Mouse (Mus musculus) T-cell, adult 66 days (primary cell): Measurements from ENCODE around the gene Cntnap5b. TPM values are rescaled to one million over a fixed set of nuclear protein-coding genes. Genes with fewer than 3 reads are reported as not detected.

Experiments used
- total RNA-seq, 2 experiments: library from RNA; stranded (reverse); gene quantifications; 3 replicates in 1 of 2; 4 replicates in 1 of 2; pipeline ENCODE4 v1.2.4; 2023

The Cntnap5b gene
- total RNA-seq: under 1 TPM; 0.26 to 0.27 TPM

GRCm38 (mm10) chr1:99772614-99773013, at the start of gene Cntnap5b:
TSS of gene Cntnap5b (plus strand) at chr1:99772765.

